Mouse (Mus musculus) olfactory bulb, adult 2 months (tissue): ENCODE measurements at regions not wholly inside any gene's neighbourhood (a gene's known extent, or its start where the extent isn't known, plus 50 kb on each side); places are given as distances from the start of the nearest gene placed in this dataset.

Experiments used
- H3K27ac ChIP-seq: fragments of 200-500 bp; 2 replicates; pipeline ENCODE4 v1.5.1; 2012; ENCODE audit warnings: low read depth, low read length; ENCODE audit not compliant: insufficient read depth
- H3K4me1 ChIP-seq: fragments of 200-500 bp; 2 replicates; pipeline ENCODE4 v1.6.1; 2012; ENCODE audit warnings: low read length; ENCODE audit not compliant: control insufficient read depth, insufficient read depth
- H3K4me3 ChIP-seq: fragments of 200-500 bp; 2 replicates; pipeline ENCODE4 v1.5.1; 2012; ENCODE audit warnings: mild to moderate bottlenecking, low read depth, low read length, moderate library complexity; ENCODE audit not compliant: insufficient read depth
- CTCF ChIP-seq: fragments of 200-500 bp; IDR thresholded peaks from 2 replicates; pipeline ENCODE4 v1.5.1; 2012; ENCODE audit warnings: low read depth, mild to moderate bottlenecking, low read length, moderate library complexity; ENCODE audit not compliant: insufficient read depth
- POLR2A ChIP-seq: fragments of 200-500 bp; IDR thresholded peaks from 2 replicates; pipeline ENCODE4 v1.6.1; 2012; ENCODE audit warnings: mild to moderate bottlenecking, low read depth, low read length, moderate library complexity; ENCODE audit not compliant: insufficient read depth
- WGBS: fragments of 180-500 bp; shearing (Covaris S2); methylation state at CpG from one replicate; pipeline ENCODE4 v1.1.7; 2018; 5-methylcytosine and 5-hydroxymethylcytosine counted together

GRCm38 (mm10) chr15:92000086-92000485 lies 50.9 kb upstream of the Cntn1 start:
- no peak for TF ChIP-seq POLR2A
- no peak for TF ChIP-seq CTCF

More at GRCm38 (mm10) chr15:92000086-92000485, 50.9 kb upstream of the Cntn1 start:
- Histone ChIP-seq H3K4me3 (no peak overlapping the region), H3K27ac (no peak overlapping the region), H3K4me1 (no peaks in the 10 kb centered on the region)
- 65% methylated on average over 6 of the region's 6 CpGs for WGBS
